Mouse (Mus musculus): ENCODE measurements at regions not wholly inside any gene's neighbourhood (a gene's known extent, or its start where the extent isn't known, plus 50 kb on each side); places are given as distances from the start of the nearest gene placed in this dataset.

- TF ChIP-seq GATA1 (IDR thresholded peaks at IDR 0.05; ENCODE audit: borderline replicate concordance, low read length) (no peak), FLI1 (IDR thresholded peaks at IDR 0.05; ENCODE audit: low read length) (no peak)
Observed at GRCm38 (mm10) chr17:88158550-88158949, 93.5 kb upstream of the Fbxo11 start.

Data from megakaryocyte, embryonic 14.5 days (primary cell).